Mouse (Mus musculus): ENCODE results near the gene Yipf7. TPM values are rescaled to one million over a fixed set of nuclear protein-coding genes. Genes with fewer than 3 reads are reported as not detected.

Yipf7 gene
- polyA plus RNA-seq (2012; fragmentation: generic; extraction: Trizol): not detected

DNA sequence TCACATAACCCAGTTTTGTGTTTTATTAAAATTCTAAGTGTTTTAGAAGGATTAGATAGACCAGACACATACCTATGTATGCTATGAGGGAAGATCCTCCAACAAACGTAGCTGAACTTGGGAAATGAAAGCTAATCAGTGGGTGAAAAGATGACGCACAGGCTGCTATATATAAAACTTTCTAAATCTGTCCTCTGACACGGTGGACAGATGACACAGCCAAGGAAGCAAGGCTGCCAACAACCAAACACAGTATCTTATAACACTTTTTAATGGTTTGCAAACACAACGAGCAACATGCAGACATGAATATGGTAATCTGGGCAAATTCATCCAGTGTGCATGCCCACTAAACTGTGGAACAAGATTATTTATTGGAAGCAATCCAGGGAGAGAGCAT is at the start of gene Yipf7:
Gene Yipf7 (minus strand): TSS at position 160 of the 400 bp plus-strand sequence.

DNA sequence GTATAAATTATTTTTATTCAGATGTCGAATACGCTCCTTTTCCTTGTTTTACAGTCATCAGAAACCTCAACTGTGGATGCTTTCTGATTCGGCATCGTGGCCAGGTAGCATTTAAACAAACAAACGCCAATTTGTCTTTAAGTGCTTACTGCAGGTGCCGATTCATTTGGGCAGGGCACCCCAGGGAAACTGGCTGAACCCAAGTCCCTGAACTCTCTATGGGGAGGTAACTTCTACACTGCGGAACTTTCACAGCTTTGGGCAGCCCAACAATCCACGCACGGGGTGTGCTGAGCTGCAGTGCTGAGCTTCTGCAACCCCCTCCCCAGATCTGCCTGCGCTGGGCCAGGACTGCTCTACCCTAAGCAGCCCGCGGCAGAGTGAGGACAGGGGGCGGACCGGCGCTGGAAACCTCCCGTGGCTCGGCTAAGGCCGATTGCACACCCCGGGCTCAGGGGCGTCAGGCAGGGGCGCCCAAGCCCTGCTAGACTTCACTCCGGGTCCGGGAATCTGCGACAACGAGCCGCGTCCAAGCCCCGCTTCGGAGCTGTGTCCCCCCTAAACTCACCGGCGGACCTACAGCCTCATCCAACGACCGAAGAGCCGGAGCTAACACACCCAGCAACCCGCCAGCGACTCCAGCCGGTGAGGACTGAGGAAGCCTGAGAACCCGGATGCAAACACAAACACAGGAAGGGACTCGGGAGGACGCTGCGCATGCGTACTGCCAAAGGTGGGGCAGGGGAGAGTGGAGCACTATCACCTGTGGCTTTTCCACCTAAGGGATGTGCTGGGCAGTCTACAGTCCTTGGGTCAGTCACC is 49.4 kb upstream of the Yipf7 start, which contains the start of gene Gnpda2:
Gene Gnpda2 (minus strand): TSS at position 701 of the 822 bp plus-strand sequence.

DNA sequence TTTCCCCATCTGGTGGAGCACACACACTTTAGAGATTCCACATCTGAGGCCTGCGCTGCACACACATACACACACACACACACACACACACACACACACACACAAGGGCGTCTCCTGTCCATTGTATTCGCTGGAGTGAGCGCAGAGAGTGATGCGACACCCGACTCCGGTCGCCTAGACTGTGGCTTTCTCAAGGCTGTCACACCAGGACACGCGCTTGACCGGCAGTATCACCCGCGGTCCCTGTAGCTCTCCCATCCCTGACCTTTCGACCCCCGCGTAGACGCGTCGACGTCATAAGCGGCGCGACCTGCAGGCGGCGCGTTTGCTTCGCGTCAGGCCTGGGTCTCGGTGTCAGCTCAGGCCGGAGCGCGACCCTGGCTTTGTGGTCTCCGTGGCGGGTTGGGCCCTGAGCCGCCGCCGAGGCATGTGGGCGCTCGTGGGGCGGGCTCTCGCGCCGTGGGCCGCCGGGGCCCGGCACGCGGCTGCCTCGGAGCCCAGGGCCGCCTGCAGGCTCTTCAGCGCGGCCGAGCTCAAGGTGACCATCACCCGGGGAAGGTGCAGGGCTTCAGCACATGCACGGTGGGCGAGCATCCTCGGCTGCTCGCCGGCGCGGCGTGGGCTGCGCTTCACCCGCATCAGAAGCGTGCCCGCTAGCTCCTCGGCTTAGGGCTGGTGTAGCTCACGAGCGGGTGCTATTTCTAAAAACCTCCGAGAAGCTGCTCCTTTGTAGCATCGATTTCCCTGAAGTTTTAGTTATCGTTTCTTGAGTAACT is 14.4 kb upstream of the Yipf7 start, which contains the start of gene Guf1:
Gene Guf1 (plus strand): TSS at position 296 of the 776 bp plus-strand sequence.

Other genes starting within 250 kb of the Yipf7 start
- not detected for gene Kctd8, start 201.0 kb downstream of the Yipf7 start, polyA plus RNA-seq (2012; fragmentation: generic; extraction: Trizol)
- 1 to 10 TPM in 1 of 2 experiments, under 1 TPM in 1; 0.43 to 5.9 TPM for gene Guf1, start 14.3 kb upstream of the Yipf7 start, polyA plus RNA-seq (2012; fragmentation: generic; extraction: Trizol)
- gene Gnpda2, start 49.7 kb upstream of the Yipf7 start, polyA plus RNA-seq (2012; fragmentation: generic; extraction: Trizol): 1 to 10 TPM in 1 of 2 experiments, under 1 TPM in 1; 0.28 to 6.7 TPM